9 mouse cellular contexts compared by ENCODE assay signal in genomic region chr5:53594274-53594673, GRCm38 (mm10).
A peak's percentile ranks its signal among the peaks of the same experiment; 100 is the strongest.
DNase-seq lines count a peak whose midpoint lies in the region; ATAC-seq and TF ChIP-seq lines count a peak whose summit lies in the region.
"Had no signal": no experiment of that assay in that cellular context is flagged by ENCODE, and none has a peak within 500 bp of the region (broad histone marks: within the 10 kb centered on the region; RNA-seq: fewer than 3 reads in every experiment).

No protein-coding gene starts in this region.

- WGBS in heart, embryonic 16.5 days, result 32% methylated on average over 4 of the region's 4 CpGs
- WGBS in limb, embryonic 14.5 days, result 25% methylated on average over 4 of the region's 4 CpGs

- no peak for TF ChIP-seq POLR2A in limb, embryonic 14.5 days (IDR thresholded peaks at IDR 0.05; ENCODE audit: borderline replicate concordance, extremely low read depth, insufficient read depth, insufficient read length)

- H3K4me3 ChIP-seq in left cerebral cortex, adult 2 months, result no peak overlapping the region
- H3K4me3 ChIP-seq in heart, embryonic 16.5 days (ENCODE audit: low read length), result no peak overlapping the region
- H3K4me3 ChIP-seq in limb, embryonic 14.5 days (replicated peaks; ENCODE audit: low read length), result no peak overlapping the region
- H3K4me3 ChIP-seq: stomach, embryonic 15.5 days had no signal

- intact Hi-C loops in left cerebral cortex, adult 2 months (cut with DNase I), result loop anchor here (1.0 to 5.0 kb wide), 3 partner anchors 212 to 403 kb away; partner anchors contain the start of gene Stim2

- peak in 1 of 2 experiments; percentile 33 for DNase-seq in left cerebral cortex, adult 2 months (ENCODE audit: extremely low spot score in 1 of 2, low spot score in 2 of 2)
- no peak for DNase-seq in left cerebral cortex, adult 11 months (ENCODE audit: low spot score)
- DNase-seq in MN1 (ENCODE audit: low spot score), result peak; percentile 57
- DNase-seq in cerebellum, postnatal 25 days, result peak; percentile 26 to 58
- DNase-seq in limb, embryonic 14.5 days (ENCODE audit: low spot score), result peak; percentile 59
- DNase-seq in neural tube, embryonic 10.5 days (ENCODE audit: extremely low spot score, low spot score), result peak; percentile 16
- no peak for DNase-seq in ovary, postnatal 36 days (ENCODE audit: low spot score)

- ATAC-seq in heart, embryonic 16.5 days (replicated peaks; ENCODE audit: extremely low read depth, insufficient read depth, low FRiP score), result no peak
- ATAC-seq in limb, embryonic 14.5 days (ENCODE audit: low FRiP score, low read depth), result no peak

- H3K4me1 ChIP-seq in heart, embryonic 16.5 days (ENCODE audit: control insufficient read depth, insufficient read depth, low read length), result peaks cover 20% of the 10 kb centered on the region
- H3K4me1 ChIP-seq in limb, embryonic 14.5 days (ENCODE audit: control insufficient read depth, insufficient read depth, low read length), result peaks cover 19% of the 10 kb centered on the region; the same call in 1 of the 2 replicates

- H3K9me3 ChIP-seq in heart, embryonic 16.5 days (replicated peaks; ENCODE audit: control insufficient read depth, low read length), result no peaks in the 10 kb centered on the region
- H3K9me3 ChIP-seq in limb, embryonic 14.5 days (ENCODE audit: control insufficient read depth, low read length), result no peaks in the 10 kb centered on the region
- H3K9me3 ChIP-seq: stomach, embryonic 15.5 days had no signal

- TF ChIP-seq CTCF in left cerebral cortex, adult 2 months (IDR thresholded peaks at IDR 0.05), result peak; percentile 86

- no peak overlapping the region for H3K27ac ChIP-seq in left cerebral cortex, adult 2 months
- H3K27ac ChIP-seq in heart, embryonic 16.5 days (ENCODE audit: low read length), result no peak overlapping the region
- H3K27ac ChIP-seq in limb, embryonic 14.5 days (replicated peaks; ENCODE audit: low read depth, low read length), result no peak overlapping the region
- H3K27ac ChIP-seq: stomach, embryonic 15.5 days had no signal

- H3K27me3 ChIP-seq in heart, embryonic 16.5 days (ENCODE audit: control insufficient read depth, insufficient read depth, low read length), result no peaks in the 10 kb centered on the region
- H3K27me3 ChIP-seq in limb, embryonic 14.5 days (ENCODE audit: control insufficient read depth, insufficient read depth, low read length), result no peaks in the 10 kb centered on the region
- H3K27me3 ChIP-seq: stomach, embryonic 15.5 days had no signal

- no peaks in the 10 kb centered on the region for H3K36me3 ChIP-seq in heart, embryonic 16.5 days (ENCODE audit: control insufficient read depth, insufficient read depth)
- no peaks in the 10 kb centered on the region for H3K36me3 ChIP-seq in limb, embryonic 14.5 days (ENCODE audit: control insufficient read depth, insufficient read depth, low read length)
- H3K36me3 ChIP-seq: stomach, embryonic 15.5 days had no signal

- no peak overlapping the region for H3K9ac ChIP-seq in heart, embryonic 16.5 days (ENCODE audit: low read length)
- no peak overlapping the region for H3K9ac ChIP-seq in limb, embryonic 14.5 days (ENCODE audit: low read depth, low read length, severe bottlenecking)
- H3K9ac ChIP-seq: stomach, embryonic 15.5 days had no signal

- H3K4me2 ChIP-seq in heart, embryonic 16.5 days (ENCODE audit: low read depth, low read length), result peak overlapping the region; percentile 20
- H3K4me2 ChIP-seq in limb, embryonic 14.5 days (replicated peaks; ENCODE audit: low read depth, low read length, severe bottlenecking), result no peak overlapping the region
- H3K4me2 ChIP-seq: stomach, embryonic 15.5 days had no signal

Comparison
In these comparisons a context has a peak if more than half of its experiments do, and no peak if none do; other contexts are left out.
1. DNase-seq: peak in MN1 (single experiment), cerebellum, postnatal 25 days (2 of 2), limb, embryonic 14.5 days (single experiment) and neural tube, embryonic 10.5 days (single experiment); none in left cerebral cortex, adult 11 months (single experiment) and ovary, postnatal 36 days (single experiment).